Mouse (Mus musculus): Measurements from ENCODE around the gene Ptpa. TPM values are rescaled to one million over a fixed set of nuclear protein-coding genes. Genes with fewer than 3 reads are reported as not detected.

Ptpa gene
- polyA plus RNA-seq, 2 experiments, result 74.5 to 142 TPM

DNA sequence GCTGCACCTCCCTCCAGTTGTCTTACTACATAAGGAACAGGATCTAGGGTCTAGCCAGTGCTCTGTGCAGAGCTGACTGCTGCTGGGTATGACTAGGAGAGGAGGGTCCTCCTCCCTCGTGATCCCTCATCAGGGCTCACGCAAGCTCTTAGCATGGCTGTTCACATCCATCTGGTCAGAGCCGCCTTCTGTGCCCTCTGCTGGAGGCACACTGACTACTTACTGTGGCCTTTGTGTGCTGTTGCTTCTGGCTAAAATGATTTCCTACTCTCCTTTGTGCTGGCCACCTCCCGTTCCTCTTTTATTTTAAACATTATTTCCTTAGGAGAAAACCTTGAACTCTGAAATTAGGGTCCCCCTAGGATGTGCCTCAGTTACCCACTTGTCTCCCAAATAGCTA is 21.0 kb downstream of the Ptpa start:
- peaks cover 22% of the 10 kb centered on the region for H3K4me1 ChIP-seq (ENCODE audit: control insufficient read depth, insufficient read depth, low read length)
- DNase-seq (ENCODE audit: low spot score) (no peak), ATAC-seq (ENCODE audit: low FRiP score, low read depth) (no peak)
- no peak overlapping the region for H3K4me2 ChIP-seq (replicated peaks; ENCODE audit: low read depth, low read length, severe bottlenecking)
- no peaks in the 10 kb centered on the region for H3K27me3 ChIP-seq (ENCODE audit: control insufficient read depth, insufficient read depth, low read length)
- H3K9me3 ChIP-seq (ENCODE audit: control insufficient read depth, low read length), result no peaks in the 10 kb centered on the region
- H3K9ac ChIP-seq (ENCODE audit: low read depth, low read length, severe bottlenecking), result no peak overlapping the region
- TF ChIP-seq POLR2A (IDR thresholded peaks at IDR 0.05; ENCODE audit: borderline replicate concordance, extremely low read depth, insufficient read depth, insufficient read length), result no peak
- no peak overlapping the region for H3K4me3 ChIP-seq (replicated peaks; ENCODE audit: low read length)
- WGBS, result 77% methylated on average over 4 of the region's 4 CpGs
- H3K36me3 ChIP-seq (ENCODE audit: control insufficient read depth, insufficient read depth, low read length), result peaks cover 68% of the 10 kb centered on the region
- no peak overlapping the region for H3K27ac ChIP-seq (replicated peaks; ENCODE audit: low read depth, low read length)

DNA sequence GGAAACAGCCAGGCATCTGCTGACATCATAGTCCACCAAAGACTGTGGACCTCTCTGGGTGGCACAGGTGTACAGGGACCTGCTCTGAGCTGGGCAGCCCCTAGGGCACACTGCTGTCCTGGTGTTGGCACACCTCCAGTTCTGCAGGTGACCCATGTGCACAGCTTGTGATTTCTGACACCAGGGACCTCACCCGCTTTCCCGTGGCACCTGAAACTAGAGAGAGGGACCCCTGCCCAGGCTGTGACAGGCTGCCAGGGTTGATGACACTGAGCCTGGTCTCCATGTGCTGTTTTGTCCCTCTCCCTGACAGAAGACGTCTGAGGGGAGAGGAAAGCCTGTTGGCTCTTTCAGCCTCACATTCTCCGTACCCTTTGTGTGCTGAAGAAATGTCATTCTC is 22.0 kb downstream of the Ptpa start:
- ATAC-seq (ENCODE audit: low FRiP score, low read depth) (no peak), DNase-seq (ENCODE audit: low spot score) (no peak)
- Histone ChIP-seq H3K27ac (replicated peaks; ENCODE audit: low read depth, low read length) (no peak overlapping the region), H3K9me3 (ENCODE audit: control insufficient read depth, low read length) (no peaks in the 10 kb centered on the region), H3K4me1 (ENCODE audit: control insufficient read depth, insufficient read depth, low read length) (peaks cover 31% of the 10 kb centered on the region), H3K9ac (ENCODE audit: low read depth, low read length, severe bottlenecking) (no peak overlapping the region), H3K4me3 (replicated peaks; ENCODE audit: low read length) (no peak overlapping the region), H3K36me3 (ENCODE audit: control insufficient read depth, insufficient read depth, low read length) (peaks cover 61% of the 10 kb centered on the region), H3K27me3 (ENCODE audit: control insufficient read depth, insufficient read depth, low read length) (no peaks in the 10 kb centered on the region), H3K4me2 (replicated peaks; ENCODE audit: low read depth, low read length, severe bottlenecking) (no peak overlapping the region)
- no peak for TF ChIP-seq POLR2A (IDR thresholded peaks at IDR 0.05; ENCODE audit: borderline replicate concordance, extremely low read depth, insufficient read depth, insufficient read length)
- 88% methylated on average over 4 of the region's 4 CpGs for WGBS

GRCm38 (mm10) chr2:30439631-30440030 is 23.8 kb downstream of the Ptpa start:
- H3K27me3 ChIP-seq (ENCODE audit: control insufficient read depth, insufficient read depth, low read length), result no peaks in the 10 kb centered on the region
- H3K4me1 ChIP-seq (ENCODE audit: control insufficient read depth, insufficient read depth, low read length), result peaks cover 45% of the 10 kb centered on the region
- H3K36me3 ChIP-seq (ENCODE audit: control insufficient read depth, insufficient read depth, low read length), result peaks cover 60% of the 10 kb centered on the region
- ATAC-seq (ENCODE audit: low FRiP score, low read depth) (no peak), DNase-seq (ENCODE audit: low spot score) (no peak)
- TF ChIP-seq POLR2A (IDR thresholded peaks at IDR 0.05; ENCODE audit: borderline replicate concordance, extremely low read depth, insufficient read depth, insufficient read length), result no peak
- H3K4me3 ChIP-seq (replicated peaks; ENCODE audit: low read length), result no peak overlapping the region
- peak overlapping the region; percentile 96 for H3K27ac ChIP-seq (replicated peaks; ENCODE audit: low read depth, low read length)
- no peaks in the 10 kb centered on the region for H3K9me3 ChIP-seq (ENCODE audit: control insufficient read depth, low read length)
- no peak overlapping the region for H3K9ac ChIP-seq (ENCODE audit: low read depth, low read length, severe bottlenecking)
- no peak overlapping the region for H3K4me2 ChIP-seq (replicated peaks; ENCODE audit: low read depth, low read length, severe bottlenecking)
- WGBS, result 89% methylated on average over 6 of the region's 6 CpGs

DNA sequence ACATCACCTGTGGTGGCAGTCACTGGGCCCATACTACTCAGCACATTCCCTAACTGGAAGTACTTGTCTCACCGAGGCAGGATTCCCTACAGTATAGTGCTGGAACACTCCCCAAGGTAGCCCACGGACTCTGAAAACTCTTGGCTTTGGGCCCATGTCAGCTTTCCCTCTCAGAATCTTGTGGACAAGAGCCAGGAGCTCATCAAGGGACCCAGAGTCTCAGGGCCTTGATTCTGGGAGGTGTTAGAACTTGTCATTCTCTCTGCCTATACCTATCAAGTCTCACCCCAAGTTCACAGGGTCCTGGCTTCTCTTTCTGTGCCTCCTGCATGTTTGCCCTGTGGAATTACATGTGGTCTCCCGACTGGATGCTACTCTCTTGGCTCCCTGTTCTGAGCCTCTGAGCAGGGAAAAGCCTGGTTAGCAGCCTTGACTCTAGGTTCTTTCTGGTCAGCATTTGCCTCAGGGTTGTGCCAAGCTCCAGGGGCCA is 24.4 kb downstream of the Ptpa start:
- 19% methylated on average over 3 of the region's 3 CpGs for WGBS
- DNase-seq (ENCODE audit: low spot score) (no peak), ATAC-seq (ENCODE audit: low FRiP score, low read depth) (no peak)
- H3K9ac ChIP-seq (ENCODE audit: low read depth, low read length, severe bottlenecking), result peak overlapping the region; percentile 46
- peak overlapping the region; percentile 96 for H3K27ac ChIP-seq (replicated peaks; ENCODE audit: low read depth, low read length)
- no peaks in the 10 kb centered on the region for H3K27me3 ChIP-seq (ENCODE audit: control insufficient read depth, insufficient read depth, low read length)
- H3K9me3 ChIP-seq (ENCODE audit: control insufficient read depth, low read length), result no peaks in the 10 kb centered on the region
- peaks cover 59% of the 10 kb centered on the region for H3K36me3 ChIP-seq (ENCODE audit: control insufficient read depth, insufficient read depth, low read length)
- peaks cover 48% of the 10 kb centered on the region for H3K4me1 ChIP-seq (ENCODE audit: control insufficient read depth, insufficient read depth, low read length)
- H3K4me3 ChIP-seq (replicated peaks; ENCODE audit: low read length), result no peak overlapping the region
- TF ChIP-seq POLR2A (IDR thresholded peaks at IDR 0.05; ENCODE audit: borderline replicate concordance, extremely low read depth, insufficient read depth, insufficient read length), result no peak
- H3K4me2 ChIP-seq (replicated peaks; ENCODE audit: low read depth, low read length, severe bottlenecking), result peak overlapping the region; percentile 44; the same call in 1 of the 2 replicates

DNA sequence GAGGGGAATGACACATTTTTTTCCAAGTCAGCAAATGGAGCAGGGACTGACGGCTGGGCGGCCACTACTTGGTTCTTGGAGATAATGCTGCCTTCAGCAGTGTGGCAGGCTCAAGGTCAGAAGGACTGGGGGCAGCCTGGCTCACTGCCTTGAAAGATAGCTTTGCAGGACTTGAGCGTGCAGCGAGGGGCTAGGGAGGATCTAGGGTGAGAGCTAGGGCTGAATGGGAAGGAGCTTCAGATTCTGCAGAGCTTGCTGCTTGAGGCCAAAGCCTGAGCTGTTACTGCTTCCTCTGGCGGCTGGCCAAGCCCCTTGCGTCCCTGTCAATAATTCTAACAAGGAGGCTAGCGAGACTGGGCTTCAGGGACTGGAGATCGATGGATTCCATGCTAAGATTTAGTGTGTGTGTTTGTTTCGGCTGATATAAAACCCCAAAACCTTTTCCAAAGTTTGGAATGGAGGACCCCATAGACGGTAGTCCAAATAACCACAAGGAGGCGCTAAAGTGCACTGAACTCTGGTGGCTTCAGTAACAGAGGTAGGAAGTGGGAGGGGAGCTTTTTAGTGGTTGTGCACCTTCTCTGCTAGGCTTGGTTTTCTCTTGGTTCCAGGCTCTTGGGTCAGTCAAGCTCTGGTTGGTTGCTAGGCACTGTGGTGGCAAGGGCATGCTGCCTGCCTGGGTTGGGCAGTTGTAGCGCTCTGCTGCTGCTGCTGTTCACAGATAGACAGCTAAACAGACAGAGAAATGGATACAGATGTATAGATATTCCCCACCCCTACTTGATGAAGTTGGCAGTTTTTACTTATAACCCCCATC is 25.1 kb downstream of the Ptpa start:
- ATAC-seq (ENCODE audit: low FRiP score, low read depth), result peak; percentile 69
- Histone ChIP-seq H3K4me2 (replicated peaks; ENCODE audit: low read depth, low read length, severe bottlenecking) (peak overlapping the region; percentile 44), H3K27ac (replicated peaks; ENCODE audit: low read depth, low read length) (peak overlapping the region; percentile 96), H3K4me3 (replicated peaks; ENCODE audit: low read length) (peak overlapping the region; percentile 22), H3K9ac (ENCODE audit: low read depth, low read length, severe bottlenecking) (peak overlapping the region; percentile 46), H3K36me3 (ENCODE audit: control insufficient read depth, insufficient read depth, low read length) (peaks cover 61% of the 10 kb centered on the region), H3K4me1 (ENCODE audit: control insufficient read depth, insufficient read depth, low read length) (peaks cover 55% of the 10 kb centered on the region), H3K27me3 (ENCODE audit: control insufficient read depth, insufficient read depth, low read length) (no peaks in the 10 kb centered on the region), H3K9me3 (ENCODE audit: control insufficient read depth, low read length) (no peaks in the 10 kb centered on the region)
- DNase-seq (ENCODE audit: low spot score), result peak; percentile 97
- TF ChIP-seq POLR2A (IDR thresholded peaks at IDR 0.05; ENCODE audit: borderline replicate concordance, extremely low read depth, insufficient read depth, insufficient read length), result no peak
- WGBS, result 12% methylated on average over 12 of the region's 12 CpGs

Data from limb, embryonic 14.5 days (tissue).